Mouse (Mus musculus) embryonic fibroblast, embryonic 13.5 days (primary cell): ENCODE results near the gene Rgma. TPM values are rescaled to one million over a fixed set of nuclear protein-coding genes. Genes with fewer than 3 reads are reported as not detected.

Experiments
- H3K27ac ChIP-seq: 2 replicates; pipeline ENCODE4 v1.5.1; 2012; ENCODE audit warnings: low read length, control low read depth, inconsistent platforms; ENCODE audit not compliant: insufficient read depth
- H3K4me1 ChIP-seq: 2 replicates; pipeline ENCODE4 v1.6.1; 2011; ENCODE audit warnings: low read length; ENCODE audit not compliant: control insufficient read depth, insufficient read depth
- H3K4me3 ChIP-seq: 2 replicates; pipeline ENCODE4 v1.5.1; 2011; ENCODE audit warnings: mild to moderate bottlenecking, control low read depth, low read length; ENCODE audit not compliant: insufficient read depth
- CTCF ChIP-seq: IDR thresholded peaks from 2 replicates; pipeline ENCODE4 v1.5.1; 2011; ENCODE audit warnings: mild to moderate bottlenecking, control low read depth, low read length, moderate library complexity, borderline replicate concordance; ENCODE audit not compliant: insufficient read depth
- POLR2A ChIP-seq: IDR thresholded peaks from 2 replicates; pipeline ENCODE4 v1.6.1; 2011; ENCODE audit warnings: low read depth, mild to moderate bottlenecking, control low read depth, low read length, moderate library complexity
- polyA plus RNA-seq: library from polyadenylated mRNA; stranded (reverse); fragments of >200 nt; gene quantifications from 2 replicates; pipeline ENCODE4 v1.2.4, GENCODE M21; 2011; ENCODE audit warnings: low read depth; ENCODE audit not compliant: missing spikeins, insufficient read length

The Rgma gene
- polyA plus RNA-seq, 1 experiment: 19.3 TPM

DNA sequence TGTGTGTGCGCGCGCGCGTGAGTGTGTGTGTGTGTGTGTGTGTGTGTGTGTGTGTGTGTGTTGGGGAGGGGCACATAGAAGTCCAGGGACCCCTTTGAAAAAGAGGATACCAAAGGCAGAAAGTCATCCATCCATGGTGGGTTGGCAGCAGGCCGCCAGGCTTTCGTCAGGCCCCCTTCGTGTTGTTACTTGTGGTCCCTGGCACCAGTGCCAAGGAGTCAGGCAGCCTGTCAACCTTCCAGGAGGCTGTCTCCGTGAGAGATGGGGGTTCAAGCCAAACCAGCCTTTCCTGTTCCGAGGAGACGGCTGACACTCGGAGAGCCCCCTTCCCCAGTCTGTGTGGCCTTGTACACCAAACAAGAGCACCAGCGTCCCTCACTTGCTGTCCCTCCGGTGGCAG lies 38.9 kb downstream of the Rgma start:
- Histone ChIP-seq H3K4me3 (no peak overlapping the region), H3K4me1 (no peaks in the 10 kb centered on the region), H3K27ac (no peak overlapping the region)
- TF ChIP-seq CTCF: no peak
- TF ChIP-seq POLR2A: no peak

DNA sequence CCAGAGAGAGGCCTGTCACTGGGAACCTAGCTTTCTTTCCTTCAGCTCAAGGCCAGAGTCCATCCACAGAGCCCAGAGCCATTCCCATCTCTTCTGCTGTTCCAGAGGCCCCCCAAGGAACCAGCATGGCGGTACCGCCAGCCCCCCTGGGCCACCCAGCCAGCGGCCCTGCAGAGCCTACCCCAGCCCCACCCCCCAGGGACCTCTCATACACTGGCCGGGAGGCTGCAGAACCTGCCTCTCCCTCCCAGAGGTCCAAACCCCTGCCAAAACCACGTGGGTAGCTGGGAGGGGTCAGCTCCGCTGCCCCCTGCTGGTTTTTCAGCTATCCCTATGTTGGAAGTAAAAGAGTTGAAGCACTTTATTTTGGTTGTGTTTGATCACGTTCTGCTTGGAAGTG lies 44.1 kb downstream of the Rgma start:
- Histone ChIP-seq H3K4me3 (no peak overlapping the region), H3K4me1 (0 out of 2 replicates have a peak, but pooled peaks cover 7% of the 10 kb centered on the region), H3K27ac (no peak overlapping the region)
- TF ChIP-seq CTCF: no peak
- TF ChIP-seq POLR2A: no peak

DNA sequence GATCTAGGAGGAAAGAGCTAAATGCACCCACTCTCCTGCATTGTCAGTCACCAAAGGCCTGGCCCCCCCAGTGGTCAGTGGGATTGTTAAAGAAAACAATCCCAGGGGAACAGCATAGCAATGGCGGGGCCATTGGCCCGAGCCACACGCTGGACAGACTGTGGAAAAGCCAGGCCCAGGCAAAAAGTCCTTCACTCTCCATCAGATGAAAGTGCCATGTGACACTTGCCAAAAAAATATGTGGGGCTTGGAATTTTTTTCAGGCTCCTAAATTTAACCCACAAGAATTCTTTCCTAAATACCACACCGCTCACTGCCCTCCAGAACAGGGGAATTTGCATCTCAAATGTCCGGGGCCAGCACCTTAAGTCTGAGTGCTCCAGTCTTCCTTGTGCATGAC lies 45.5 kb downstream of the Rgma start:
- 0 out of 2 replicates have a peak, but pooled peaks cover 9% of the 10 kb centered on the region for H3K4me1 ChIP-seq
- peak overlapping the region; percentile 39 for H3K27ac ChIP-seq
- no peak overlapping the region for H3K4me3 ChIP-seq
- TF ChIP-seq CTCF: no peak
- no peak for TF ChIP-seq POLR2A

DNA sequence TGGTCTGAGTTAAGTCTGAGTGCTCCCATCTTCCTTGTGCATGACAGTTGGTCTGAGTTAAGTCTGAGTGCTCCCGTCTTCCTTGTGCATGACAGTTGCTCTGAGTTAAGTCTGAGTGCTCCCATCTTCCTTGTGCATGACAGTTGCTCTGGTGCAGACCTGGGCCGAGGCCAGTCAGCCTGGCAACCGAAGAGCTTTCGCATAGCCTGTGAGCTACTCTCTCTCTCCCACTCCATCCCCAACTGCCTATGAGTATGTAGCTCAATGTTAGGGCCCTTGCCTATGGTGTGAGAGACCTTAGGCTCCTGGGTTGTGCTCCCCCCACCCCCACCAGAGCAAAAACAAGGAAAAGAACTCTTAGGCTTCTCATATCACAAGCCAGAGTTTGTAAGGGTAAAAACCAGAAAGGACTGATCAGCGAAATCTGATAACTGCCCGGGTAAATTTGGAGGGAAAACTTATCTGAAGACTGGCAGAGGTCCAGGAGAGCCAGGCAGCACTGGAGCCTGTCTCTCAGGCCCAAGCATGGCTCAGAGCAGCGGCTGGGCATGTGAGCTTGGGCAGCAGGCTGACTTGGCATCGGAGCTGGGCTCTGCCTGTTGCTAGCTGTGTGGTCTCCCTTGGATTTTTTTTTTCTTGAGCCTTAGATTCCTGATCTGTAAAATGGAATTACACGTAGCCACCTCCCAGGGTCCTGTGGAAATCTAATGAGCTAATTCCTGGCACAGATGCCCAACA lies 46.1 kb downstream of the Rgma start:
- TF ChIP-seq POLR2A: no peak
- TF ChIP-seq CTCF: no peak
- Histone ChIP-seq H3K27ac (peak overlapping the region; percentile 2; the same call in 1 of the 2 replicates), H3K4me3 (no peak overlapping the region), H3K4me1 (peaks cover 12% of the 10 kb centered on the region; the same call in 1 of the 2 replicates)

DNA sequence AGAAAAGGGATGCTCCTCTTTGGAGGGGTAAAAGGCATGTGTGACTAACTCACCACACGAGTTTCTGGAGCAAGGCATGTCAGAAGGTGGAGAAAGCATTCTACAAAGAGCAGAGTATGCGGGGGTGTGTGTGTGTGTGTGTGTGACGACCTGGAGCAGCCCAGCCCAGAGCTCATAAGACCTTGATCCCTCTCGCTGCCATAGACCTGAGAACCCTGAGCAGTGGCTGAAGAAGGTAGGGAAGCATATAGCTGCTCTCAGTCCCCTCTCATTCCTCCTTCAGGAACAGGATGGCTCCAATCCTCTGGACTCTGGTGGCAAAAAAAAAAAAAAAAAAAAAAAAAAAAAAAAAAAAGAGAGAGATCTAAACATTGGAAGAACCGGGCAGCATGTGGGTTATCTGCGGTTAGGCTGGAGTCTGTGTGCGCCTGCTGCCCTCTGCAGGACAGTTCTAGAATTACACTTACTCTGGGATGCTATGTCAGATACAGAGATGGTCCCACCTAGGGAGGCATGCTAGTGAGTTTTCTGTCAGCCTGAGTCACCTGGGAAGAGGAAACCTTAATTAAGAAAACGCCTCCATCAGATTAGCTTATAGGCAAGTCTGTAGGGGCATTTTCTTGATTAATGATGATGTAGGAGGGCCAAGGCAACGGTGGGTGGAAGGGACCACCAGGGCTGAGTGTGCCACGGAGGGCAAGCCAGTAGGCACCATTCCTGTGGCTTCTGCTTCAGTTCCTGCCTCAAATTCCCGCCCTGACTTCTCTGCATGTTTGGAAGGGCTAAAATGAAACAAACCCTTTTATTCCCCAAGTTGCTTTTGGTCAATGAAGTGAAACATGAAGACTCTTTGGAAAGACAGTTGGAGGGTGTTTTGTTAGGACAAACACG lies 47.2 kb downstream of the Rgma start:
- peak overlapping the region; percentile 2; the same call in 1 of the 2 replicates for H3K27ac ChIP-seq
- H3K4me1 ChIP-seq: peaks cover 18% of the 10 kb centered on the region; the same call in 1 of the 2 replicates
- H3K4me3 ChIP-seq: no peak overlapping the region
- peak; percentile 79 for TF ChIP-seq CTCF
- no peak for TF ChIP-seq POLR2A

DNA sequence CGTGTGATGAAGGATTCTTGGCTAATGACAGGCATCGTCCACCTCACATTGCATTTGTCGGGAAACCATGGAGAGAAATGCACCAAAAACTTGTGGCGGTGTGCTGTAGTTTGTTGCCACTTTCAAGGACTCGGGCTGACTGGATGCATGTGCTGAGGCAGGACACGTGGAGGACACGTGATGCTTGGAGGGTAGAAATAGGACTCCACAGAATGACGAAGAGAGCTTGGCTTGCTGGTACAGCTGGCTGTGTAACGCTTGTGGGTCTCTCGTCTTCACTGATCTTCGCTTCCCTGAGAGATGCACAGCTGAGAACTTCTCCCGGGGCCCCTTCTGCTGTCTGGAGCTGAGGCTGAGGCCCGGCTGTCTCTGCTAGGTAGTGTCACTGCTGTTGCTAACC lies 47.9 kb downstream of the Rgma start:
- no peak for TF ChIP-seq POLR2A
- no peak for TF ChIP-seq CTCF
- peaks cover 18% of the 10 kb centered on the region; the same call in 1 of the 2 replicates for H3K4me1 ChIP-seq
- no peak overlapping the region for H3K4me3 ChIP-seq
- H3K27ac ChIP-seq: no peak overlapping the region

DNA sequence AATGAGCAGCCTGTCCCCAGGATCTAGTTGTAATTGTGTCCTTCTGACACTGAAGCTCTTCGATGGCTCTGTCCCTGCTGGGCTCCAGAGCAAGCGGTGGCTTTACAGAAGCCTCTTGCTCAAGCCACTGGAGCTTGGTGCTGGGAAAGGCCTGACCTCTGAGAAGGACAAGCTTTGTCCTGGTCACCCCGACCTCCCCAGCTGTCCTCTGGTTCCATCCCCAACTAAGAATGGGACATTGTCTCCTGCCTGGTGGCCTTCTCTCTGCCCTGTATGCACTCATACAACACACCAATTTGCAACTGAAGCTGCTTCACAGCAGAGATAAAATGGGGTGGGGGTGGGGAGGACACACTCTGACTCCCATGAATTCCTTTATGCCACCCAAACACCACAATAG lies 48.9 kb downstream of the Rgma start:
- TF ChIP-seq POLR2A: no peak
- no peak for TF ChIP-seq CTCF
- Histone ChIP-seq H3K4me3 (no peak overlapping the region), H3K4me1 (peaks cover 18% of the 10 kb centered on the region; the same call in 1 of the 2 replicates), H3K27ac (peak overlapping the region; percentile 14)

DNA sequence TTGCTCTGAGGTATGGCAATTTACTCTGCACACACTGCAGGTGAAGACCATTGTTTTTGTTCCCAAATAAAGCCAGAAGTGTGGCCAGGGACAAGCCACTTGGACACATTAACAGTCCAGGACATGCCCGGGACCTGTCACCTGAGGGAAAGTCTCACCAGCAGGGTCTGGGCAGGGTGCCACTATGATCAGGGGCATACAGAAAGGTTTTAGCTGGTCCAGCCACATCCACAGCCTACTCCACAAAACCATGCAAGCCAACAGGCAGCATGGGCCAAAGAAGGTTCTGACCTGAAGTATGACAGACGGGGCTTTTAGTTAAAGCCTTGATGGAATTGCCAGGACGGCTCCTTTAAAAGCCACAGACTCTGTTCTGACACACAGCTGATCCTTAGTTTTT lies 49.4 kb downstream of the Rgma start:
- Histone ChIP-seq H3K4me3 (no peak overlapping the region), H3K4me1 (peaks cover 18% of the 10 kb centered on the region; the same call in 1 of the 2 replicates), H3K27ac (peak overlapping the region; percentile 14)
- TF ChIP-seq CTCF: no peak
- TF ChIP-seq POLR2A: no peak

DNA sequence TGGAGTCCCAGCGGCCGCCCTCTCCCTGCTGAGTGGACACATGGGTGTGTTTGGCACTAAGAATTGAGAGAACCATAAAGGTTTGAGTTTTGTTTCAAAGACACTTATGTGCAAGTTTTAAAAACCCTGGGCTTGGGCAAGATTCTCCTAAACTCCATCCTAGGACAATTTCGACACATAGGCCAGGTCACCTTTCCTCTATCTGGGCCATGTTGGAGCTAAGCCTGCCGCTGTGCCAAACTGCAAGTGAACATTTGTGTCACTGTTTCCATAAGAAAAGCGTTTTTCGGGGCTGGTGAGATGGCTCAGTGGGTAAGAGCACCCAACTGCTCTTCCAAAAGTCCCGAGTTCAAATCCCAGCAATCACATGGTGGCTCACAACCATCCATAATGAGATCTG lies 50.1 kb downstream of the Rgma start:
- no peak overlapping the region for H3K27ac ChIP-seq
- TF ChIP-seq CTCF (no peak), POLR2A (no peak)
- H3K4me3 ChIP-seq: no peak overlapping the region
- peaks cover 18% of the 10 kb centered on the region; the same call in 1 of the 2 replicates for H3K4me1 ChIP-seq

DNA sequence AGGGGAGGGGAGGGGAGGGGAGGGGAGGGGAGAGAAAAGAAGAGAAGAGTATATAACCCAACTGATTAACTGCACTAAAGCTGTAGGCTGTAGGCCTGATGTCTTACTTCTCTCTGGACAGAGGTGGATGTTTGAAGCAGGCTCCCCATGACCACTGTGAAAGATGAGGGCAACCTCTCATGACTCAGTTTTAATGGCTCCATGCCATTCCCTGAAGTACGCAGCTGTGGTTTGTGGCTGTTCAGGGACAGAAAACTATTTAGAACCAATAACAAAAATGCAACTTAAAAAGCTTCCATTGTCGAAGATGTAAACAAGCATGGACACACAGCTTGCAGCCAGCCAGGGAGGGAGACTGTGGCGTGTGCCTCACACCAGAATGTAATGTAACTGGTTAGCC lies 50.9 kb downstream of the Rgma start:
- peaks cover 16% of the 10 kb centered on the region; the same call in 1 of the 2 replicates for H3K4me1 ChIP-seq

More for the DNA sequence above, 50.9 kb downstream of the Rgma start:
- Histone ChIP-seq H3K4me3 (no peak overlapping the region), H3K27ac (no peak overlapping the region)
- no peak for TF ChIP-seq POLR2A
- TF ChIP-seq CTCF: no peak
